Mouse (Mus musculus) spleen, adult 2 months (tissue): ENCODE measurements around the gene Rspry1.

ENCODE experiments used
- CTCF ChIP-seq: fragments of 200-500 bp; IDR thresholded peaks from 2 replicates; pipeline ENCODE4 v1.5.1; 2011; ENCODE audit warnings: mild to moderate bottlenecking, inconsistent platforms; ENCODE audit not compliant: insufficient read depth, insufficient read length, insufficient replicate concordance; ENCODE audit errors: extremely low read depth
- POLR2A ChIP-seq: fragments of 200-500 bp; IDR thresholded peaks from 2 replicates; pipeline ENCODE4 v1.6.1; 2011; ENCODE audit warnings: low read depth, low read length, inconsistent platforms

DNA sequence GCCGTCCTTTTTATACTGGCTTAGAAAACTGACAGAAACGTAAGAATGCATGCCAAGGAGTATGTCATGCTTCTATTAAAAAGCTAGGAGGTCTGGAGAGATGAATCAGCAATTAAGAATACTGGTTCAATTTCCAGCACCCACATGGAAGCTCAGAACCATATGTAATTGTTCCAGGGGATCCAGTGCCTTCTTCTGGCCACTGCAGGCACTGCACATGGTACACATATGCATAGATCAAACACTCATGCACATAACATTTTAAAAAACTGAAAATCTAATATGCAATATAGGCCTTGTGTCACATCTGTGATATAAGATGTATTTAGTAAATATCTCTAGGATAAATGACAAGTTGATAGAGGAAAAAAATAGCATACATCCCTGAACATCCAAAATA is 56.3 kb downstream of the Rspry1 start:
- TF ChIP-seq CTCF (no peak), POLR2A (no peak)
